Mouse (Mus musculus): Measurements from ENCODE around the gene Mns1.

GRCm38 (mm10) chr9:72464806-72465205, 27.0 kb downstream of the Mns1 start:
- TF ChIP-seq EP300 (IDR thresholded peaks at IDR 0.05; ENCODE audit: low read depth) (no peak), CTCF (IDR thresholded peaks at IDR 0.05; ENCODE audit: low read depth) (no peak)

All from liver, postnatal 0 days (tissue).